Mouse (Mus musculus): ENCODE data around the gene Gm26727.
A peak's percentile ranks its signal among the peaks of the same experiment; 100 is the strongest.
"Not testable (repeated sequence)": the region's sequence is repeated elsewhere in the genome, so short reads cannot be mapped to it uniquely, and the experiment has no call there.

Gm26727 gene

GRCm38 (mm10) chr2:67433081-67433480, at the start of gene Gm26727:
Gm26727 (minus strand) TSS chr2:67433181.
- DNase-seq, result no peak

DNA sequence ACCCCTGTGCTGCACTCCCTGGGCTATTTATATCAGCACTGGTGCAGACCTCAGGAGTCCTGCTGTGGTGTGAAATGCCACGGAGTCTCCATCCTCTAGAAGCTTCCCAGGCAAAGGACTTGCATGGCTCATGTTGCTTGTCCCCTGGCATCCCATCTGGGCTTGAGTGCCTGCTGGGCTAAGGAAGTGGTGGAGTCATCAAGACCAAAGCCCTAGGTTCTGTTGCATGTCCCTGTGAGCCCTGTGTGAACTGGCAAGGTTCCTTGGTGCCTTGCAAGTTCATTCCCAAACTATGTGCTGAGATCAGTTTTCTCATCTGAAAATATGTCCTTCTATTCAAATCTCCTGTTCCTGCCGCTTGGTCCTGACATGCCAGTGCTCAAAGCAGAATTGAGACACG, 48.1 kb upstream of the Gm26727 start:
- DNase-seq, result no peak

- peak; percentile 58 for DNase-seq
Observed at GRCm38 (mm10) chr2:67477753-67478152, 44.8 kb upstream of the Gm26727 start.

GRCm38 (mm10) chr2:67470030-67470429, 37.0 kb upstream of the Gm26727 start:
- peak; percentile 8 for DNase-seq

DNA sequence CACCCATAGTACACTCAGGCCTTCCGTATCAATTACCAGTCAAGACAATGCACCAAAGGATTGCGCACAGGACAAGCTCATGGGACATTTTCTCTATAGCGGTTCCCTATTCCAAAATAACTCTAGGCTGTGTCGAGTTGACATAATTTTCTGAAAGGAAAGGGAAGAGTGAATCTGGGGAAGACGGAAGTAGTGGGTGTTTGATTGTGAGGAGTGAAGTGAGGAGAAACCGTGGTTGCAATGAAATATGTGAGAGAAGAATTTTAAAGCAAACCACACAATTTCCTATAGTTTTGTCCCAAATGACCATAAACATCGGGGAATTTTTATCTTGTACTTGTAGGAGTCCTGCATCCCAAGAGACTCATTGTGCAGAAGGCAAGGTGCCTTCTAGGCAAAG, 34.1 kb upstream of the Gm26727 start:
- no peak for DNase-seq

- no peak for DNase-seq
Observed at GRCm38 (mm10) chr2:67460857-67461256, 27.9 kb upstream of the Gm26727 start.

GRCm38 (mm10) chr2:67447206-67447605, 14.2 kb upstream of the Gm26727 start:
- DNase-seq, result peak; percentile 3

- no peak for DNase-seq
Observed at GRCm38 (mm10) chr2:67446772-67447171, 13.8 kb upstream of the Gm26727 start.

DNA sequence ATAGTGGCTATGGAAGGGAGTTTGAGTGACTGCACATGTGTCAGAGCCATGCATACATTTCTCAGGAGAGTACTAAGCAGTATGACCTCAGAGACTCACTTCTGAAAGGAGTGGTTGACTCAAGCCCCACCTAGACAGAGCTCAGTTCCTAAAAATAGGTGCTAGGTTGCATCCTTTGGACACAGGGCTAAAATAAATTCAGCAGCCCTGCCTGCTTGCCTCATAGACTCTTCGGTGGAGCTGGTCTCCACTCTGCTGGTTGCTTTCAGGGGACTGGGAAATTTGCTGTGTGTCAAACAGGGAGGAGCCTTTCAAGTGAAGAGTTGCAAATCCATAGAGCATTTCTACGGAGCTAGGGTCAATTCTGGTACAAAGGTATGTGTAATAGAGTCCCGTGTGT, 12.8 kb upstream of the Gm26727 start, which contains the start of gene Xirp2:
Gene Xirp2 (plus strand): TSS at position 223 of the 400 bp plus-strand sequence.
- DNase-seq, result no peak

DNA sequence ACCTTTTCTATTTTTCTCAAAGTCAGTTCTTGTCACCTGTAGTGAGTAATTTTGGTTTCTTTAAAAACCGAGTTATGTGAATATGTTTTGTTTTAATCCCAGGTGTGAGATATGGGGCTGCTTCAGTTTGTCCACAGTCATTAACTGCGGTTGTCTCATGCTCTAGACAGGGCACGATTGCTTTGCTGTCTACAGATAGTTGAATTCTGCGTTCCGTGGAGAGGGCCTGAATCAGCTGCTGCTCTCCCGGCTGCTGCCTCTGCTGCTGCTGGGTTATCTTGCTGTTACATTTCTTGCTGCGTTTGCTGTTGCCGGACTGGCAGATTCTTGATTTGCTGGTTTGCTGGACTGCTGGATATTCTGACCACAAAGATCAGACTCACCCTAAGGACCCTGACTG, 5.3 kb upstream of the Gm26727 start:
- no peak for DNase-seq

DNA sequence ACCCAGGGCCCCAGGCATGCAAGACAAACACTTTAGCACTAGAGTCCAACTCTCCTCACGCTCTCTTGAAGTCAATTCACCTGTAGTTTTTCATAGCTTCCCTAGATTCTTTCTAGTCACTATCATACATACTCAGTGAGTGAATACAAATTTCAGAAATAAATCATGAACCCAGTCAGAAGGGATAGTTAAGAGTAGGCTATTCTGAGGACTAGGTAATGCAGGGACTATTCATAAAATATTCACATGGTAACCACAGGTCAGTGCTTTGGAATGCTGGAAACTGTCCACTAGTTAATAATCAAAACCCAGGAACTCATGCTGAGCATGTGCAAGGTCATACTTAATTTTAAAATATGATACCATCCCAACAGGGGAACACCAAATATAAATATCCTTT, 10.2 kb downstream of the Gm26727 start:
- DNase-seq, result peak; percentile 41

GRCm38 (mm10) chr2:67420853-67421252, 12.1 kb downstream of the Gm26727 start:
- no peak for DNase-seq

DNA sequence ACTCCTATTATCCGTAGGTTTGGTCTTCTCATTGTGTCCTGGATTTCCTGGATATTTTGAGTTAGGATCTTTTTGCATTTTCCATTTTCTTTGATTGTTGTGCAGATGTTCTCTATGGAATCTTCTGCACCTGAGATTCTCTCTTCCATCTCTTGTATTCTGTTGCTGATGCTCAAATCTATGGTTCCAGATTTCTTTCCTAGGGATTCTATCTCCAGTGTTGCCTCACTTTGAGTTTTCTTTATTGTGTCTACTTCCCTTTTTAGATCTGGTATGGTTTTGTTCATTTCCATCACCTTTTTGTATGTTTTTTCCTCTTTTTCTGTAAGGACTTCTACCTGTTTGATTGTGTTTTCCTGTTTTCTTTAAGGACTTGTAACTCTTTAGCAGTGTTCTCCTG, 19.6 kb downstream of the Gm26727 start, which contains the start of gene Gm21830:
Gene Gm21830 (plus strand): TSS at position 301 of the 400 bp plus-strand sequence.
- DNase-seq, result not testable (repeated sequence)
